Mouse (Mus musculus): Measurements from ENCODE around the gene Fbxl15. TPM values are rescaled to one million over a fixed set of nuclear protein-coding genes. Genes with fewer than 3 reads are reported as not detected.
A peak's percentile ranks its signal among the peaks of the same experiment; 100 is the strongest.

Gene Fbxl15
- polyA plus RNA-seq, 1 experiment from 2014 or later, result 11.8 TPM

- Histone ChIP-seq H3K27ac (replicated peaks in 1 of 2; ENCODE audit: control insufficient read depth in 1 of 2, insufficient read depth in 1 of 2, low read depth in 2 of 2, low read length in 2 of 2) (no peak overlapping the region), H3K4me2 (ENCODE audit: low read length) (no peak overlapping the region), H3K9ac (ENCODE audit: low read length) (no peak overlapping the region), H3K36me3 (ENCODE audit: control insufficient read depth, insufficient read depth, low read length) (peaks cover 11% of the 10 kb centered on the region), H3K9me3 (ENCODE audit: control insufficient read depth, low read length) (no peaks in the 10 kb centered on the region), H3K4me3 (ENCODE audit: control insufficient read depth in 1 of 2, insufficient read depth in 1 of 2, low read depth in 1 of 2, low read length in 2 of 2) (no peak overlapping the region), H3K4me1 (ENCODE audit: control insufficient read depth in 2 of 2, insufficient read depth in 2 of 2, low read length in 2 of 2) (peaks cover 8 to 19% of the 10 kb centered on the region in 2 experiments), H3K27me3 (ENCODE audit: control insufficient read depth, insufficient read depth, low read length) (peaks cover 65% of the 10 kb centered on the region)
- no peak for ATAC-seq (ENCODE audit: insufficient number of reproducible peaks, insufficient read depth, low FRiP score, low read depth)
- WGBS, result 6% methylated on average over 28 of the region's 29 CpGs
These were observed 1.8 kb upstream of the Fbxl15 start for GRCm38 (mm10) chr19:46326019-46326755.

DNA sequence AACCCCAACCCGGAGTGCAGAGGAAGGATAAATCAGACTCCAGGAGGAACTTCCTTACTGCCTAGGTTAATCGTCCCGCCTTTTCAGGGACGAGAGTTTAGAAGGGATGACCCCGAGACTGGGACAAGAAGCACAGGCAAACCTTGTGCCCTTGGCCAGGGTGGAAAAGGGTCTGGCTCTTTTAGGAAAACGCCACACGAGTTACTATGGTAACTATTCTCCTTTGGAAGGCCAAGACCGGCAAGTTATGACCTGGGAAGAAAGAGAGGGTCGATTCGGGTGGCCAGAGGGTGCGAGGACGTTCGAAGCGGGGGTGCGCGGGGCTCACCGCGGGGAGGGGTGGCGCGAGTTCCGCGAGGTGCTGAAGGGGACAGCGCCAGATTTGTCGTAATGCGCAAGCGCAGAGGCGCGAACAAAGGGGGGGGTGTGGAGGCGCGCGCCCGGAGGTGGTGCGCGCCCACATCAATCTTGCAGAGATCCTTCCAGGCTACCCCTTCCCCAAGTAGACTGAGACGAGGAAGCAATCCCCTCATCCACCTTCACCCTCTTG lies 1.2 kb upstream of the Fbxl15 start, which contains the start of gene Psd:
TSS of gene Psd (minus strand) at position 401 of the 550 bp plus-strand sequence.
- Histone ChIP-seq H3K4me1 (ENCODE audit: control insufficient read depth in 2 of 2, insufficient read depth in 2 of 2, low read length in 2 of 2) (peaks cover 8 to 19% of the 10 kb centered on the region in 2 experiments), H3K4me3 (ENCODE audit: control insufficient read depth in 1 of 2, insufficient read depth in 1 of 2, low read depth in 1 of 2, low read length in 2 of 2) (peak within 1 kb of the TSS; percentile 64 to 73), H3K9me3 (ENCODE audit: control insufficient read depth, low read length) (no peaks in the 10 kb centered on the region), H3K36me3 (ENCODE audit: control insufficient read depth, insufficient read depth, low read length) (peaks cover 17% of the 10 kb centered on the region), H3K27me3 (ENCODE audit: control insufficient read depth, insufficient read depth, low read length) (peaks cover 58% of the 10 kb centered on the region), H3K4me2 (ENCODE audit: low read length) (peak within 1 kb of the TSS; percentile 100), H3K9ac (ENCODE audit: low read length) (peak within 1 kb of the TSS; percentile 66), H3K27ac (replicated peaks in 1 of 2; ENCODE audit: control insufficient read depth in 1 of 2, insufficient read depth in 1 of 2, low read depth in 2 of 2, low read length in 2 of 2) (peak within 1 kb of the TSS in 1 of 2 experiments; percentile 69; a peak in 2 of 4 replicates)
- 1% methylated on average over 35 of the region's 35 CpGs for WGBS
- no peak for ATAC-seq (ENCODE audit: insufficient number of reproducible peaks, insufficient read depth, low FRiP score, low read depth)

DNA sequence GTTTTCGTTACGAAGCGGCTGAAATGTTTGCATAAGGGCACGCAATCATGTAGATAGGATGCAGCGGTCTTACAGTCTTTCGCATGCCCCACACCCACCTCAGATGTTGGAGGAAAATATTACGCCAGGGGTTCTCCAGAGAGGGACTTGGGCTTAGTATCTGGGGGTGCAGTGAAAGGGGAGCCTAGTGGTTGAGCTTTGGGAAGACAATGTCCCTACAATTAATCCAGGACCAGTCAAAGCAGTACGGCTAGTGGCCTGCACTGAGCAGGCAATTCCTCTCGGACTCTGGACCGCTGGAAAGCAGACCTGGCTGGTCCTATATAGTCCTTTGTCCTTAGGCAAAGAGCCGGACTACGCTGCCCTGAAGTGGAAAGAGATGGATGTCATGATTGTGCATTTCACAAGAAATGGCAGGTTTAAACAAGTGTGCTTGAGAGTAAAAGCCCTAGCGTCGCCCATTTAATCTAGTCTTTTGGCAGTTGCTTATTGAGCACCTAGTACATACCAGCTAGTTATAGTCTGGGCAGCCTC lies 386 bp upstream of the Fbxl15 start:
- Histone ChIP-seq H3K9me3 (ENCODE audit: control insufficient read depth, low read length) (no peaks in the 10 kb centered on the region), H3K36me3 (ENCODE audit: control insufficient read depth, insufficient read depth, low read length) (peaks cover 23% of the 10 kb centered on the region), H3K9ac (ENCODE audit: low read length) (no peak overlapping the region), H3K27ac (replicated peaks in 1 of 2; ENCODE audit: control insufficient read depth in 1 of 2, insufficient read depth in 1 of 2, low read depth in 2 of 2, low read length in 2 of 2) (peak overlapping the region in 1 of 2 experiments; percentile 69; a peak in 1 of 4 replicates), H3K4me3 (ENCODE audit: control insufficient read depth in 1 of 2, insufficient read depth in 1 of 2, low read depth in 1 of 2, low read length in 2 of 2) (peak overlapping the region; percentile 64 to 73), H3K27me3 (ENCODE audit: control insufficient read depth, insufficient read depth, low read length) (peaks cover 51% of the 10 kb centered on the region), H3K4me1 (ENCODE audit: control insufficient read depth in 2 of 2, insufficient read depth in 2 of 2, low read length in 2 of 2) (peaks cover 8 to 19% of the 10 kb centered on the region in 2 experiments), H3K4me2 (ENCODE audit: low read length) (peak overlapping the region; percentile 100)
- no peak for ATAC-seq (ENCODE audit: insufficient number of reproducible peaks, insufficient read depth, low FRiP score, low read depth)
- WGBS, result 27% methylated on average over 14 of the region's 14 CpGs

- Histone ChIP-seq H3K27me3 (ENCODE audit: control insufficient read depth, insufficient read depth, low read length) (peaks cover 35% of the 10 kb centered on the region), H3K9me3 (ENCODE audit: control insufficient read depth, low read length) (no peaks in the 10 kb centered on the region), H3K27ac (replicated peaks in 1 of 2; ENCODE audit: control insufficient read depth in 1 of 2, insufficient read depth in 1 of 2, low read depth in 2 of 2, low read length in 2 of 2) (peak overlapping the region in 1 of 2 experiments; percentile 69; a peak in 2 of 4 replicates), H3K36me3 (ENCODE audit: control insufficient read depth, insufficient read depth, low read length) (peaks cover 25% of the 10 kb centered on the region), H3K9ac (ENCODE audit: low read length) (peak overlapping the region; percentile 66), H3K4me3 (ENCODE audit: control insufficient read depth in 1 of 2, insufficient read depth in 1 of 2, low read depth in 1 of 2, low read length in 2 of 2) (peak overlapping the region; percentile 64 to 73), H3K4me1 (ENCODE audit: control insufficient read depth in 2 of 2, insufficient read depth in 2 of 2, low read length in 2 of 2) (peaks cover 8 to 19% of the 10 kb centered on the region in 2 experiments), H3K4me2 (ENCODE audit: low read length) (peak overlapping the region; percentile 100)
- ATAC-seq (ENCODE audit: insufficient number of reproducible peaks, insufficient read depth, low FRiP score, low read depth), result no peak
- 2% methylated on average over 54 of the region's 54 CpGs for WGBS
These were observed 1.2 kb downstream of the Fbxl15 start for GRCm38 (mm10) chr19:46329031-46329641.

- Histone ChIP-seq H3K4me2 (ENCODE audit: low read length) (peak overlapping the region; percentile 100), H3K36me3 (ENCODE audit: control insufficient read depth, insufficient read depth, low read length) (peaks cover 25% of the 10 kb centered on the region), H3K4me1 (ENCODE audit: control insufficient read depth in 2 of 2, insufficient read depth in 2 of 2, low read length in 2 of 2) (peaks cover 8 to 19% of the 10 kb centered on the region in 2 experiments), H3K9ac (ENCODE audit: low read length) (no peak overlapping the region), H3K27me3 (ENCODE audit: control insufficient read depth, insufficient read depth, low read length) (peaks cover 27% of the 10 kb centered on the region), H3K4me3 (ENCODE audit: control insufficient read depth in 1 of 2, insufficient read depth in 1 of 2, low read depth in 1 of 2, low read length in 2 of 2) (no peak overlapping the region), H3K27ac (replicated peaks in 1 of 2; ENCODE audit: control insufficient read depth in 1 of 2, insufficient read depth in 1 of 2, low read depth in 2 of 2, low read length in 2 of 2) (no peak overlapping the region), H3K9me3 (ENCODE audit: control insufficient read depth, low read length) (no peaks in the 10 kb centered on the region)
- ATAC-seq (ENCODE audit: insufficient number of reproducible peaks, insufficient read depth, low FRiP score, low read depth), result no peak
- 6% methylated on average over 16 of the region's 16 CpGs for WGBS
These were observed 2.0 kb downstream of the Fbxl15 start for GRCm38 (mm10) chr19:46329951-46330350.

GRCm38 (mm10) chr19:46330696-46331095 lies 2.7 kb downstream of the Fbxl15 start:
- Histone ChIP-seq H3K27me3 (ENCODE audit: control insufficient read depth, insufficient read depth, low read length) (peaks cover 20% of the 10 kb centered on the region), H3K27ac (replicated peaks in 1 of 2; ENCODE audit: control insufficient read depth in 1 of 2, insufficient read depth in 1 of 2, low read depth in 2 of 2, low read length in 2 of 2) (no peak overlapping the region), H3K4me2 (ENCODE audit: low read length) (no peak overlapping the region), H3K9me3 (ENCODE audit: control insufficient read depth, low read length) (no peaks in the 10 kb centered on the region), H3K4me1 (ENCODE audit: control insufficient read depth in 2 of 2, insufficient read depth in 2 of 2, low read length in 2 of 2) (peaks cover 8 to 19% of the 10 kb centered on the region in 2 experiments), H3K4me3 (ENCODE audit: control insufficient read depth in 1 of 2, insufficient read depth in 1 of 2, low read depth in 1 of 2, low read length in 2 of 2) (no peak overlapping the region), H3K9ac (ENCODE audit: low read length) (no peak overlapping the region), H3K36me3 (ENCODE audit: control insufficient read depth, insufficient read depth, low read length) (peaks cover 25% of the 10 kb centered on the region)
- 89% methylated on average over 12 of the region's 12 CpGs for WGBS
- ATAC-seq (ENCODE audit: insufficient number of reproducible peaks, insufficient read depth, low FRiP score, low read depth), result no peak

DNA sequence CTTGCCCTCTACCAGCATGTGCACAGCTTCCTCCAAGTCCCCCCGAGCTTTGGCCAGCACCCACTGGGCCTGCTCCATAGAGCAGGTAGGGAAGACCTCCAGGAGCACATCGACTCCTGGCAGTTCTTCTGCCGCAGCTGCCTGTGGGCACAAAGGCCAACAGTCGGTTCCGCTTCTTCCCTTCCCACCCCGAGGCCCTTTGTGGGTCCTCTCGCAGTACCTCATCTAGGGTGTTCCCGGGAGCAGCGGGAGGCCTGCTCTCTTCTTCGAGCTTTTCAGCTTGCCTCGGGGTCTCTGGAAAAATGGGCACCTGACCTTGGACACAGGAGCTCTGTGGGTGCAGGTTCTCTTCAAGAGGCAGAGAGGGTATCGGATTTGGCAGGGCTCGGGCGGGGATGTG lies 3.3 kb downstream of the Fbxl15 start:
- Histone ChIP-seq H3K27me3 (ENCODE audit: control insufficient read depth, insufficient read depth, low read length) (peaks cover 13% of the 10 kb centered on the region), H3K4me3 (ENCODE audit: control insufficient read depth in 1 of 2, insufficient read depth in 1 of 2, low read depth in 1 of 2, low read length in 2 of 2) (no peak overlapping the region), H3K4me1 (ENCODE audit: control insufficient read depth in 2 of 2, insufficient read depth in 2 of 2, low read length in 2 of 2) (peaks cover 8 to 19% of the 10 kb centered on the region in 2 experiments), H3K9ac (ENCODE audit: low read length) (no peak overlapping the region), H3K4me2 (ENCODE audit: low read length) (no peak overlapping the region), H3K36me3 (ENCODE audit: control insufficient read depth, insufficient read depth, low read length) (peaks cover 25% of the 10 kb centered on the region), H3K27ac (replicated peaks in 1 of 2; ENCODE audit: control insufficient read depth in 1 of 2, insufficient read depth in 1 of 2, low read depth in 2 of 2, low read length in 2 of 2) (no peak overlapping the region), H3K9me3 (ENCODE audit: control insufficient read depth, low read length) (no peaks in the 10 kb centered on the region)
- no peak for ATAC-seq (ENCODE audit: insufficient number of reproducible peaks, insufficient read depth, low FRiP score, low read depth)
- WGBS, result 90% methylated on average over 14 of the region's 14 CpGs
